Mouse (Mus musculus): ENCODE results near the gene Slc52a3.

- TF ChIP-seq CTCF (IDR thresholded peaks at IDR 0.05; ENCODE audit: low read depth) (no peak), EP300 (IDR thresholded peaks at IDR 0.05; ENCODE audit: low read depth) (no peak)
Measured at GRCm38 (mm10) chr2:151949082-151949774, 47.1 kb upstream of the Slc52a3 start.
